Mouse (Mus musculus): ENCODE measurements around the gene Asic2. TPM values are rescaled to one million over a fixed set of nuclear protein-coding genes. Genes with fewer than 3 reads are reported as not detected.

Asic2 gene
- polyA plus RNA-seq, 1 experiment from 2014 or later: 0.65 TPM

DNA sequence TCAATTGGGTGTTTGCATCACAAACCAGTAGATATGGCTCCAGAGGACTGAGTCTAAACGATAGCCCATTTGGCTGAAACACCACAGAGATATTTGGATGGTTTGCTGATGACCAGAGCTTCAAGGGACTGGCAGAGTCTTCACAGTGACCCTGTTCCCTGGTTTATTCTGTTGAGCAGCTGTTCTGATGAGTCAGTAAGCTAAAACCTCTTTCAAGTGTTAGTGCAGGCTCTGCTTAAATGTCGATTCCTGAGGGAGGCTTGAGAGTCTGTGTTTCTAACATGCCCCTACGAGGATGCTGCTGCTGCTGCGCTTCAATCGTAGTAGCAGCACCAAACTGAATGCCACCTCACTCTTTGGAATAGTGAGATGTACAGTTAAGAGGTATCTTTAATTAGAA lies 640.2 kb downstream of the Asic2 start:
- H3K4me1 ChIP-seq (ENCODE audit: control insufficient read depth, insufficient read depth, low read length): no peaks in the 10 kb centered on the region
- H3K27me3 ChIP-seq (replicated peaks; ENCODE audit: control insufficient read depth, insufficient read depth, low read length): no peaks in the 10 kb centered on the region
- H3K36me3 ChIP-seq (ENCODE audit: control insufficient read depth, insufficient read depth, low read length): no peaks in the 10 kb centered on the region
- no peak for ATAC-seq (ENCODE audit: low read depth)
- no peak overlapping the region for H3K4me3 ChIP-seq (ENCODE audit: low read depth, low read length)
- no peaks in the 10 kb centered on the region for H3K9me3 ChIP-seq (ENCODE audit: control insufficient read depth, low read length)
- no peak overlapping the region for H3K27ac ChIP-seq (replicated peaks; ENCODE audit: low read depth, low read length)
- WGBS: 84% methylated on average over 5 of the region's 5 CpGs
- no peak for DNase-seq (ENCODE audit: low spot score)
- H3K4me2 ChIP-seq (ENCODE audit: low read depth, low read length): no peak overlapping the region
- H3K9ac ChIP-seq (ENCODE audit: low read depth, low read length): no peak overlapping the region

DNA sequence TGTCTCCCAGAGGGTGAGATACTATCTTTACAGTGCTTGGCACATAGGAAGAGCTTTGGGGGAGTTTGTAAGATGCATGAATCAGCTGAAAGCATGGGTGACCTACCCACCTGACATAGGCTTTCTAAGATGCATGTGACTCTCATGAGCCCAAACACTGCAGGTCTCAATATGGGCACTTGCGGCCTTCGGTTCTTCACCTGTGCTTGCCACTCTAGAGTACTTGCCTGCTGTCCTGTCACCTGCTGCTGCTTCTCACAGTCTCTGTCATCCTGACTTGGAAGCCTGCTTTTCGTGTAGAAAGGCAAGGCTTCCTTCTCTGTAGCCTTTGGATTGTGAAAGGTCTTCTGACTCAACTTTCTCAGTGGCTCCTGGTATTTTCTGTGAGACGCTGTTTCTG lies 645.1 kb downstream of the Asic2 start:
- no peak overlapping the region for H3K4me3 ChIP-seq (ENCODE audit: low read depth, low read length)
- no peak for ATAC-seq (ENCODE audit: low read depth)
- H3K27me3 ChIP-seq (replicated peaks; ENCODE audit: control insufficient read depth, insufficient read depth, low read length): no peaks in the 10 kb centered on the region
- DNase-seq (ENCODE audit: low spot score): peak; percentile 27
- no peak overlapping the region for H3K27ac ChIP-seq (replicated peaks; ENCODE audit: low read depth, low read length)
- H3K4me1 ChIP-seq (ENCODE audit: control insufficient read depth, insufficient read depth, low read length): no peaks in the 10 kb centered on the region
- H3K9ac ChIP-seq (ENCODE audit: low read depth, low read length): no peak overlapping the region
- no peaks in the 10 kb centered on the region for H3K9me3 ChIP-seq (ENCODE audit: control insufficient read depth, low read length)
- no peak overlapping the region for H3K4me2 ChIP-seq (ENCODE audit: low read depth, low read length)
- H3K36me3 ChIP-seq (ENCODE audit: control insufficient read depth, insufficient read depth, low read length): no peaks in the 10 kb centered on the region
- 71% methylated on average over 4 of the region's 4 CpGs for WGBS

DNA sequence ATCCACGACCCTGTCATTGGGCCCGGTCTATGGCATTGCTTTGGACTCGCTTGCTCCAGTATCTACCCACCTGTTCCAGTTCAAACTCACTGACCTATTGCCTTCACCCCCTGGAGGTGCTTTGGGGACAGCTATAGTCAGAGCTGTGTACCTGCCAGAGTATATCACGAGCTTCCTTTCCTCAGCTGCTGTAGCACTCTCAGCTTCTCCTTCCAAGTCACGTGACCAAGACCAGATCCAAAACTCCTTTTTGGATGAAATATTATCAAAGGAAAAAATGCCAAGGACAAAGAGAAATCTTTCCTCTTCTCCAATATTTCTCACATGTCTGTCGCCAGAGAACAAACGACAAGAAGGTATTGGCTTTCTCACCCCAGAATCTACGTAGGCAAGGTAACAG lies 645.8 kb downstream of the Asic2 start:
- Histone ChIP-seq H3K9me3 (ENCODE audit: control insufficient read depth, low read length) (no peaks in the 10 kb centered on the region), H3K36me3 (ENCODE audit: control insufficient read depth, insufficient read depth, low read length) (no peaks in the 10 kb centered on the region), H3K4me3 (ENCODE audit: low read depth, low read length) (no peak overlapping the region), H3K9ac (ENCODE audit: low read depth, low read length) (no peak overlapping the region), H3K4me1 (ENCODE audit: control insufficient read depth, insufficient read depth, low read length) (no peaks in the 10 kb centered on the region), H3K4me2 (ENCODE audit: low read depth, low read length) (no peak overlapping the region), H3K27ac (replicated peaks; ENCODE audit: low read depth, low read length) (no peak overlapping the region), H3K27me3 (replicated peaks; ENCODE audit: control insufficient read depth, insufficient read depth, low read length) (no peaks in the 10 kb centered on the region)
- WGBS: 87% methylated on average over 8 of the region's 8 CpGs
- no peak for DNase-seq (ENCODE audit: low spot score)
- no peak for ATAC-seq (ENCODE audit: low read depth)

DNA sequence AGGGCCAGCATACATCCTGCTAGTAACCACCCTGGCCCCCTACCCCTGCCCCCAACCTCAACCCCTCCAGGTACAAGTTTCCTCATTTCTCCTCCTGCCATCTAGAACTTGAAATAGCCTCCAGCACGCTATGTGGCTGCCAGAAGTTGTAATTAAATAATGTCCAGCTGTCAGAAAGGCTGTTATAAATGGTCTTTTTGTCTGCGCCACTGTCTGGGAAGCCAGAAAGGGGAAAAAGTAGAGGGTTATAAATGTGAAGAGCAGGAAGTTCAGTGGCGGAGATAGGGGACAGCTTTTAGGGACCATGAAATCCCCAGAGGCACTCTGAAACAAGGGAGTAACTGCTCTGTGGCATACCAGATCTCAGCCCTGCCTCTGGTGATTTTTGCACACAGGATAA lies 678.2 kb downstream of the Asic2 start:
- Histone ChIP-seq H3K9me3 (ENCODE audit: control insufficient read depth, low read length) (no peaks in the 10 kb centered on the region), H3K4me3 (ENCODE audit: low read depth, low read length) (no peak overlapping the region), H3K9ac (ENCODE audit: low read depth, low read length) (no peak overlapping the region), H3K27ac (replicated peaks; ENCODE audit: low read depth, low read length) (no peak overlapping the region), H3K36me3 (ENCODE audit: control insufficient read depth, insufficient read depth, low read length) (no peaks in the 10 kb centered on the region), H3K4me1 (ENCODE audit: control insufficient read depth, insufficient read depth, low read length) (no peaks in the 10 kb centered on the region), H3K4me2 (ENCODE audit: low read depth, low read length) (no peak overlapping the region), H3K27me3 (replicated peaks; ENCODE audit: control insufficient read depth, insufficient read depth, low read length) (no peaks in the 10 kb centered on the region)
- WGBS: 19% methylated on average over 3 of the region's 3 CpGs
- no peak for ATAC-seq (ENCODE audit: low read depth)
- DNase-seq (ENCODE audit: low spot score): no peak

DNA sequence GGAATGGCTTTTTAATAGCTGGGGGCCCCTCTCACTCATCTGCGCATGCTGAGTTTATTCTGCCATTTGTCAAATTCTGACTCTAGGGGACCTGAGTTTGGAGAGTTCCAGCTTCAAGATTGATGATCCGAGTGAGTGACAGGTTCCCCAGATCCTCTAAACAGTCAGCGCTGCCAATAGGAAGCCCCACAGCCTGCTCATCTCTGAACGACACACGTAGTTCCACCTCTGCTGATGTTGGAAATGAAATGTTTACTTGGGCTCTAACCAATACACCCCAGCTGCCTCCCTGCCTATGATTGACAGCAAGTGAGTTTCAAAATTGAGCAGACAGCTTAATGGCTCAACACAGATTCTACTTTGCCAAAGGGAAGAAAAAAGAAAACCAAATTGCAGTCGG lies 685.1 kb downstream of the Asic2 start:
- no peak for DNase-seq (ENCODE audit: low spot score)
- 48% methylated on average over 6 of the region's 6 CpGs for WGBS
- Histone ChIP-seq H3K36me3 (ENCODE audit: control insufficient read depth, insufficient read depth, low read length) (no peaks in the 10 kb centered on the region), H3K4me1 (ENCODE audit: control insufficient read depth, insufficient read depth, low read length) (no peaks in the 10 kb centered on the region), H3K9ac (ENCODE audit: low read depth, low read length) (no peak overlapping the region), H3K27ac (replicated peaks; ENCODE audit: low read depth, low read length) (no peak overlapping the region), H3K27me3 (replicated peaks; ENCODE audit: control insufficient read depth, insufficient read depth, low read length) (no peaks in the 10 kb centered on the region), H3K4me3 (ENCODE audit: low read depth, low read length) (no peak overlapping the region), H3K9me3 (ENCODE audit: control insufficient read depth, low read length) (no peaks in the 10 kb centered on the region), H3K4me2 (ENCODE audit: low read depth, low read length) (no peak overlapping the region)
- no peak for ATAC-seq (ENCODE audit: low read depth)

DNA sequence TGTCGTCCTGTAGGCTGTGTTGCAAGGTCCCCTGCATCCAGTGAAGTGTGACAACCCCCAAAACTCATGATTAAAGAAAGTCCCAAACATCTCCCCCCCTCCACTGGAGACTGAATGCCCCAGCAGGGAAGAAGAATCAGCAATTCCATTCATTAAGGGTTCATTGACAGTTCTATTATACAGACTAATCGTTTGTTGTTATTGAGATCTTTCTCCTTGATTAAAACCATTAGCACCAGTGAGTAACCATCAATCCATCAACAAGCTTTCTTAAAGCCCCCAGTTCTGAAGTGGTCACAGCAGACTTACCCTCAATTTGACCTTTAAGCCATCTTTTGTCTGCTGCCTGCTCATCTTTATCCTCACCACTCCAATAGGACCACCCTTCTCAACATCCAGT lies 688.2 kb downstream of the Asic2 start:
- no peak overlapping the region for H3K27ac ChIP-seq (replicated peaks; ENCODE audit: low read depth, low read length)
- H3K27me3 ChIP-seq (replicated peaks; ENCODE audit: control insufficient read depth, insufficient read depth, low read length): no peaks in the 10 kb centered on the region
- no peaks in the 10 kb centered on the region for H3K9me3 ChIP-seq (ENCODE audit: control insufficient read depth, low read length)
- H3K4me3 ChIP-seq (ENCODE audit: low read depth, low read length): no peak overlapping the region
- H3K36me3 ChIP-seq (ENCODE audit: control insufficient read depth, insufficient read depth, low read length): no peaks in the 10 kb centered on the region
- ATAC-seq (ENCODE audit: low read depth): no peak
- 41% methylated on average over 2 of the region's 2 CpGs for WGBS
- no peak overlapping the region for H3K4me2 ChIP-seq (ENCODE audit: low read depth, low read length)
- no peaks in the 10 kb centered on the region for H3K4me1 ChIP-seq (ENCODE audit: control insufficient read depth, insufficient read depth, low read length)
- no peak for DNase-seq (ENCODE audit: low spot score)
- H3K9ac ChIP-seq (ENCODE audit: low read depth, low read length): no peak overlapping the region

DNA sequence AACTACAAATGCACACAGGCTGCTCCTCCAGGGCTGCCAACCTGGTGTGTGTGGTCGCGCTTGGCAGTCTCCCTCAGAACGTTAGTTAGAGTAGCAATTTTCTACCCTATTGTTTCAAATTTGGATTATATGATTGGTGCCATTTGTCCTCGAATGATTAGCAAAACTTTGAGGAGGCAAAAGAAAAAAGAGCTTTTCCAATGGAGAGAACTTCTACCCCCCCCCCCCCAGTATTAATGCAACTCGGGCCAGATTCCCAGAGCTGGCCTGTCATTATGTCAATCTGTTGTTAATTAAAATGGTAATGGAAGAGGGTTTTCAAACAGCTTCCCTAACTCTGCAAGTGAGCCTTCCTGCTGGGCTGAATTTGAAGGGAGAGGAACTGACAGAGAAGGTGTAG lies 690.9 kb downstream of the Asic2 start:
- ATAC-seq (ENCODE audit: low read depth) (no peak), DNase-seq (ENCODE audit: low spot score) (no peak)
- Histone ChIP-seq H3K9ac (ENCODE audit: low read depth, low read length) (no peak overlapping the region), H3K27ac (replicated peaks; ENCODE audit: low read depth, low read length) (no peak overlapping the region), H3K36me3 (ENCODE audit: control insufficient read depth, insufficient read depth, low read length) (no peaks in the 10 kb centered on the region), H3K4me3 (ENCODE audit: low read depth, low read length) (no peak overlapping the region), H3K4me1 (ENCODE audit: control insufficient read depth, insufficient read depth, low read length) (no peaks in the 10 kb centered on the region), H3K27me3 (replicated peaks; ENCODE audit: control insufficient read depth, insufficient read depth, low read length) (no peaks in the 10 kb centered on the region), H3K9me3 (ENCODE audit: control insufficient read depth, low read length) (no peaks in the 10 kb centered on the region), H3K4me2 (ENCODE audit: low read depth, low read length) (no peak overlapping the region)
- WGBS: 43% methylated on average over 5 of the region's 5 CpGs

DNA sequence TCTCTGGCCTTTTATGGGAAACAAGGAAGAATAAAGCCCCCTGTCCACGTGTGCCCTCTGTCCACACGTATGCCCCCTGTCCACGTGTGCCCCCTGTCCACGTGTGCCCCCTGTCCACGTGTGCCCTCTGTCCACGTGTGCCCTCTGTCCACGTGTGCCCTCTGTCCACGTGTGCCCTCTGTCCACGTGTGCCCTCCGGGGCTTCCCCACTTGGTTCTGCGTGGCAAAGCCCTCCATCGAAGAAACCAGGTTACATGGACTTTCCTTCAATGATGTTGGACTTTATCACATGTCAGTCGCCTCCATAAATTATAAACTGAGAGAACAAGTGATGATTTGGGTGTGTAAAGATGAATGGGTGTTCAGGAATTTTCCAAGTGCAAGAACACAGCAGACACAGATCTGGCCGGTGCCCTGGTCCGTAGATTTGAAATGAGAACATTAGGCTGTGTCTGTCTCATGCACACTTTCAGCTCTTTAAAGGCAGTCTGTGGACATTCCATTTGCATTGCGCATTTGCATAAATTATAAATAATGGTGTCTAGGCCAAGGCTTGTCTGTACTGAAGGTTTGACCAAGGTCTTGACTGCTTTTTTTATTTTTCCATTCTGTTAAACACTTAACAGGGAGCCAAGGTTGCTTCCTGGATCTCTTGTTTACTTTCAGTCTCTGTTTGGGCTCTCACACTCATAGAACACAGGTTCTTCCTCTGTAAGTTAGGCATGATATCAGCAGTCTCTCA lies 695.4 kb downstream of the Asic2 start:
- ATAC-seq (ENCODE audit: low read depth): no peak
- WGBS: 89% methylated on average over 16 of the region's 16 CpGs
- H3K4me1 ChIP-seq (ENCODE audit: control insufficient read depth, insufficient read depth, low read length): no peaks in the 10 kb centered on the region

DNA sequence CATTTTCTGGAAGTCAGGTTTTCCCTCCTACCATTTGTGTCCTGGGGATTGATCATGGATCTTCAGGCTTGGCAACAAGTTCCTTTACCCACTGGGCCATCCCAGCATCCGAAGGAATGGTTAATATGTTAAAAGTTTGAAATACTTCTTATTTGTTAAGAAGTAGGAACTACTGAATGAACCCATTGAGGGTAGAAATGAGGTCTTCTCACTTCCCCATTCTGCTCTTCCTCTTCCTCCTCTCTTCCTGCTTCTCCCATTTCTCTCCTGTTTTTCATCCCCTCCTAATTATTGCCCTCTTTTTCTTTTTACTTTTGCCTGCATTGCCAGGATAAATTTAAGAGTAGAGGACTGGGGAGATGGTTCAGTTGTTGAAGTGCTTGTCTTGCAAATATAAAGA lies 696.8 kb downstream of the Asic2 start:
- DNase-seq (ENCODE audit: low spot score) (no peak), ATAC-seq (ENCODE audit: low read depth) (no peak)
- Histone ChIP-seq H3K9ac (ENCODE audit: low read depth, low read length) (no peak overlapping the region), H3K27me3 (replicated peaks; ENCODE audit: control insufficient read depth, insufficient read depth, low read length) (no peaks in the 10 kb centered on the region), H3K4me3 (ENCODE audit: low read depth, low read length) (no peak overlapping the region), H3K4me1 (ENCODE audit: control insufficient read depth, insufficient read depth, low read length) (no peaks in the 10 kb centered on the region), H3K36me3 (ENCODE audit: control insufficient read depth, insufficient read depth, low read length) (no peaks in the 10 kb centered on the region), H3K4me2 (ENCODE audit: low read depth, low read length) (no peak overlapping the region), H3K9me3 (ENCODE audit: control insufficient read depth, low read length) (no peaks in the 10 kb centered on the region), H3K27ac (replicated peaks; ENCODE audit: low read depth, low read length) (no peak overlapping the region)
- WGBS: 90% methylated on average over 1 of the region's 1 CpGs

More for the DNA sequence above, 695.4 kb downstream of the Asic2 start:
- H3K27ac ChIP-seq (replicated peaks; ENCODE audit: low read depth, low read length): no peak overlapping the region
- no peak for DNase-seq (ENCODE audit: low spot score)
- no peak overlapping the region for H3K4me3 ChIP-seq (ENCODE audit: low read depth, low read length)
- H3K36me3 ChIP-seq (ENCODE audit: control insufficient read depth, insufficient read depth, low read length): no peaks in the 10 kb centered on the region
- no peak overlapping the region for H3K9ac ChIP-seq (ENCODE audit: low read depth, low read length)
- no peak overlapping the region for H3K4me2 ChIP-seq (ENCODE audit: low read depth, low read length)
- no peaks in the 10 kb centered on the region for H3K27me3 ChIP-seq (replicated peaks; ENCODE audit: control insufficient read depth, insufficient read depth, low read length)
- H3K9me3 ChIP-seq (ENCODE audit: control insufficient read depth, low read length): no peaks in the 10 kb centered on the region

Measured in embryonic facial prominence, embryonic 14.5 days (tissue).